18 mouse cellular contexts compared by ENCODE assay signal in genomic region chr5:24779321-24779720, GRCm38 (mm10). TPM values are rescaled to one million over a fixed set of nuclear protein-coding genes. Genes with fewer than 3 reads are reported as not detected.
"Had no signal": no experiment of that assay in that cellular context is flagged by ENCODE, and none has a peak within 500 bp of the region (broad histone marks: within the 10 kb centered on the region; RNA-seq: fewer than 3 reads in every experiment).

No protein-coding gene starts in this region.

- H3K4me1 ChIP-seq: stomach, embryonic 15.5 days had no signal

- H3K4me2 ChIP-seq: stomach, embryonic 15.5 days had no signal

- H3K27me3 ChIP-seq: stomach, embryonic 15.5 days had no signal

- ATAC-seq: midbrain, embryonic 15.5 days had no signal

- H3K27ac ChIP-seq: macrophage; midbrain, embryonic 13.5 days; midbrain, embryonic 15.5 days; neural tube, embryonic 12.5 days; stomach, embryonic 15.5 days; stomach, postnatal 0 days had no signal

- H3K4me3 ChIP-seq: stomach, embryonic 15.5 days had no signal

- H3K9me3 ChIP-seq: midbrain, embryonic 13.5 days; midbrain, embryonic 15.5 days; neural tube, embryonic 12.5 days; stomach, embryonic 15.5 days had no signal

- H3K36me3 ChIP-seq: midbrain, embryonic 13.5 days; midbrain, embryonic 15.5 days; neural tube, embryonic 12.5 days; stomach, embryonic 15.5 days had no signal

- DNase-seq: lung, adult 18-20 months; lung, embryonic 14.5 days; lung, postnatal 14 days; lung, postnatal 36 days; right cerebral cortex, postnatal 14 days; thymus, adult 2 months had no signal

- H3K9ac ChIP-seq: lung, embryonic 14.5 days; midbrain, embryonic 15.5 days; neural tube, embryonic 12.5 days; stomach, embryonic 15.5 days had no signal

RNA-seq across cellular contexts. Expression of gene Crygn, which starts 21.5 kb away (rescaled TPM):
- total RNA-seq: megakaryocyte progenitor cell, adult 5-6 weeks; midbrain, postnatal 0 days; monocyte, adult 5-6 weeks; neutrophil, adult 5-6 weeks had no signal
- polyA plus RNA-seq: macrophage; midbrain, embryonic 13.5 days; neural tube, embryonic 14.5 days; testis, adult 2 months had no signal

RNA-seq across cellular contexts. Expression of gene Wdr86, which starts 48.8 kb away (rescaled TPM):
- total RNA-seq: monocyte, adult 5-6 weeks had no signal
- polyA plus RNA-seq: macrophage had no signal
